Mouse (Mus musculus) frontal cortex, adult 2 months (tissue): ENCODE measurements around the gene Ppfia3. TPM values are rescaled to one million over a fixed set of nuclear protein-coding genes. Genes with fewer than 3 reads are reported as not detected.
"Not testable (repeated sequence)": the region's sequence is repeated elsewhere in the genome, so short reads cannot be mapped to it uniquely, and the experiment has no call there.

Source experiments
- DNase-seq, 2 experiments: peaks; one replicate each; pipeline ENCODE4 v3.0.0; 2022; ENCODE audit warnings: low spot score in 1 of 2; ENCODE audit errors: extremely low spot score in 1 of 2
- polyA plus RNA-seq: library from polyadenylated mRNA; depleted of rRNA; stranded (reverse); fragments of >200 nt; gene quantifications from 2 replicates; pipeline ENCODE4 v1.2.3, GENCODE M21; 2012; rRNA removed

The Ppfia3 gene
- polyA plus RNA-seq, result 114 and 126 TPM in 2 replicates

- DNase-seq, result no peak
Observed at GRCm38 (mm10) chr7:45366652-45367019, at the start of gene Ppfia3. Gene Ppfia3 (minus strand): TSS chr7:45367019.

- DNase-seq, result peak in 1 of 2 experiments; percentile 54
Observed at GRCm38 (mm10) chr7:45415636-45416035, 48.8 kb upstream of the Ppfia3 start.

DNA sequence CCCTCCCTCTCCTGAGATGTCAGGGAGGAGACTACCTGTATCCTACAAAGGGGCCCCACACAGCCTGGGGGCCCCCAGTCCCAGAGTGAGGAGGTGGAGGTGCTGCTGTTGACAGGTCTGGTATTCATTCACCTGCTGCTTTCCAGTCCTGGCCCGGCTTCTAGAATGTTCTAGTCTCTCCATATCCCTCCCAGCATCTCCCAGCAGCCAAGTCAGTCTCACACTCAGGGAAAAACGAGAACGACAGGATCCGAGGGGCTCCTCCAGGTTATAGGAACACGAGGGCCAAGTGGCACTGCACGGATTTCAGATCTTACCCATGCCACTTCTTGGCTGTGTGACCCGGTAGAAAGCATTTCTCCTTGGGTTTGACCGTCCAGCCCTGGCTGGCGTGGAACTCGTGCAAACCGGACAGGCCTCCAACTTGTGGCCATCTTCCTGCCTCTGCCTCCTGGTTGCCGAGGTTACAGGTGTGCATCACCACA, 48.0 kb upstream of the Ppfia3 start:
- DNase-seq, result no peak

DNA sequence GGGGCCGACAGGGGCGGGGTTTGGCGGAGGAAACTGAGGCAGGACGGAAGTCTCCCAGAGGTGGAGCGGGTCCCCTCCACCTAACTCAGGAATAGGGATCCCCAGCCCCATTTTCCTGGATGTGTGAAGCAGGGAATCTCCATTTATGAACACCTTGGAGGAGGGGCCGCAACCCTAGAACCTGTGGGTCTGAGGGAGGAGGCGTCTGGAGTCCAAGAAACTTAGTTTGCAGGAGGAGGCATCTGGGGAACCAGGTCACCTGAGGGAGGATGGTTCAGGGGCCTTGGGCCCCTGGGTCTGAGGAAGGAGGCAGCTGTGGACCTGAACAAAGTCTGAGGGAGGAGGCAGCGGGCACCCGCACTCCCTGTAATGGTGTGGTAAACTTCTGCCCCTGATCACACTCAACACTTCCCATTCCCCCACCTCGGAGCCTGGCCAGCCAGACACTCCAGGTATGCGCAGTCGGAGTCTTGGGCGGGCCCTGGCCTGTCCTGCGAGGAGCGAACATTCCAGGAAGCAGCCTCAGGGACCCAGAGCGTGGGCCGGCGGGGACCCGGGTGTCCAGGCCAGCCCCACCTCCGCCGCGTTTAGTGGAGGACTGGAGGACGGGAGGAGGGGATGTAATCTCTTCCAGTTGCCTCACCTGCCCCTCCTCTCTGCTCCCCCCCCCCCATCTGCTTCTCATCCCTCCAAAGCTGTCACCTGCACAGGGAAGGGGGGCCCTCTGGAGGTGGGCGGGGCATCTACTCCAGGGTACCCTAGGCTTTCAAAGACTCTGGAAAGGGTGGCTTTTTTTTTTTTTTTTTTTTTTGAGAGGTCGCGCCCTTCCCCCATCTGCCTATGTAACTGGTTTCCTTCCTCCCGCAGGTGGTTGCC, 47.3 kb upstream of the Ppfia3 start:
- DNase-seq, result no peak

DNA sequence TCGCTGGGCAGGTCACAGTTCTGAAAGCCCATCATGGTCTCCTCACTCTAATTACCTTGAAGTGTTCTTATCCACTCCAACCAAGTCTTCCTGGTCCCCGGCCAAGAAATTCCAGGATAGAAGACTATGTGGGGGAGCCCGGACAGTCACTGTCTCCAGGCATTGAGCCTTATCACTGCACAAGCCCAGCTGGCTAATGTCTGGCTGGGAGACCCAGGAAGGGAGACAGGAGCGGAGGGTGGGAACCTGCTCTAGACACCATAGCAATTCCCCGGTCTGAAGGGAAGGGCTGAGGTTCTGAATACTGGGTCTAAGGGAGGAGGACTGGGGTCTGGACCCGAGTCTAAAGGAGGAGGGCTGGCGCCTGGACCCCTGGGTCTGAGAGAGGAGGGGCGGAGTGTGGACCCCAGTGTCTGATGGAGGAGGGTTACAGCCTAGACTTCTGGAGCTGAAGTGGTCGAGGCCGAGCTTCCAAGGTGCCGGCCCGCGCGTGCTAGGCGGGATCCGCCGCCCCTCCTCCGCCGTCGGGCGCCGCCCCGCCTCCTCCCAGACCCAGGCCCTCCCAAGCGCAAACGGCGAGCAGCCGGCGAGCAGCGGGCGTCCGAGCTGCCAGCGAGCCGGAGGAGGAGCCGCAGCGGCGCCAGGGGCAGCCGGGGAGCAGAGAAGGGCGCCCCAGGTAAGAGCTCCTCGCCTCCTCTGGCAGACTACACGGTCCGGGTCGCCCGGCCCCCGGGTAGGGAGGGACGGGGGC, 46.5 kb upstream of the Ppfia3 start, which contains the start of gene Ntf5:
Gene Ntf5, plus strand, starts transcription at position 583 of the 751 bp plus-strand sequence.
- DNase-seq, result no peak

- DNase-seq, result no peak
Observed at GRCm38 (mm10) chr7:45412421-45412820, 45.6 kb upstream of the Ppfia3 start.

DNA sequence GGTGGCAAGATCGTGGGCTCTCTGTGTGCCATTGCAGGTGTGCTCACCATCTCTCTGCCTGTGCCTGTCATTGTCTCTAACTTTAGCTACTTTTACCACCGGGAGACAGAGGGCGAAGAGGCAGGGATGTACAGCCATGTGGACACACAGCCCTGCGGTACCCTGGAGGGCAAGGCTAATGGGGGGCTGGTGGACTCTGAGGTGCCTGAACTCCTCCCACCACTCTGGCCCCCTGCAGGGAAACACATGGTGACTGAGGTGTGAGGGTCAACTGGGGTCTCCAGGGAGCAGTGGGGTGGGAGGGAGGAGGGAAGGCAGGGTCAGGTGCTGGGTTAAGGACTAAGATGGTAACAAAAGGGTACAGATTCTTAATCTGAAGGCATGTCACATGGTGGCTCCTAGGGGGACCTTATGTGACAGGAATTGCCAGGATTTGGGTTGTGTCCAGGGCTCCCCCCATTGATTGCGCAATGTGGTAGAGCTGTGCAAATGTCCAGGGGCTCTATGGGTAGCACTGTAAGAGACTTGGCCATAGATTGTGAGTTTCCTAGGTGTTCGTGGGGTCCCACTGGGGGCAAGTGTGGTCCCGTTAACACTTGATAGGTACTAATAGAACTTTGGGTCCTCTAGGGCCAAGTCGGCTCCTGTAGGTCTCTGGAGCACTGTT, 42.8 kb upstream of the Ppfia3 start:
- no peak for DNase-seq

DNA sequence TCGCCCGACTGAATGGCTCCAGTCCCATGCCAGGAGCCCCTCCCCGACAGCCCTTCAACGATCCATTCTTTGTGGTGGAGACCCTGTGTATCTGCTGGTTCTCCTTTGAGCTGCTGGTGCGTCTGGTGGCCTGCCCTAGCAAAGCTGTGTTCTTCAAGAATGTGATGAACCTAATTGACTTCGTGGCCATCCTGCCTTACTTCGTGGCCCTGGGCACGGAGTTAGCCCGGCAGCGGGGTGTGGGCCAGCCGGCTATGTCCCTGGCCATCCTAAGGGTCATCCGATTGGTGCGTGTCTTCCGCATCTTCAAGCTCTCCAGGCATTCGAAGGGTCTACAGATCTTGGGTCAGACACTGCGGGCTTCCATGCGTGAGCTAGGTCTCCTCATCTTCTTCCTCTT, 42.1 kb upstream of the Ppfia3 start:
- DNase-seq, result no peak

GRCm38 (mm10) chr7:45408351-45408750, 41.5 kb upstream of the Ppfia3 start:
- no peak for DNase-seq

- DNase-seq, result no peak
Observed at GRCm38 (mm10) chr7:45407836-45408235, 41.0 kb upstream of the Ppfia3 start.

DNA sequence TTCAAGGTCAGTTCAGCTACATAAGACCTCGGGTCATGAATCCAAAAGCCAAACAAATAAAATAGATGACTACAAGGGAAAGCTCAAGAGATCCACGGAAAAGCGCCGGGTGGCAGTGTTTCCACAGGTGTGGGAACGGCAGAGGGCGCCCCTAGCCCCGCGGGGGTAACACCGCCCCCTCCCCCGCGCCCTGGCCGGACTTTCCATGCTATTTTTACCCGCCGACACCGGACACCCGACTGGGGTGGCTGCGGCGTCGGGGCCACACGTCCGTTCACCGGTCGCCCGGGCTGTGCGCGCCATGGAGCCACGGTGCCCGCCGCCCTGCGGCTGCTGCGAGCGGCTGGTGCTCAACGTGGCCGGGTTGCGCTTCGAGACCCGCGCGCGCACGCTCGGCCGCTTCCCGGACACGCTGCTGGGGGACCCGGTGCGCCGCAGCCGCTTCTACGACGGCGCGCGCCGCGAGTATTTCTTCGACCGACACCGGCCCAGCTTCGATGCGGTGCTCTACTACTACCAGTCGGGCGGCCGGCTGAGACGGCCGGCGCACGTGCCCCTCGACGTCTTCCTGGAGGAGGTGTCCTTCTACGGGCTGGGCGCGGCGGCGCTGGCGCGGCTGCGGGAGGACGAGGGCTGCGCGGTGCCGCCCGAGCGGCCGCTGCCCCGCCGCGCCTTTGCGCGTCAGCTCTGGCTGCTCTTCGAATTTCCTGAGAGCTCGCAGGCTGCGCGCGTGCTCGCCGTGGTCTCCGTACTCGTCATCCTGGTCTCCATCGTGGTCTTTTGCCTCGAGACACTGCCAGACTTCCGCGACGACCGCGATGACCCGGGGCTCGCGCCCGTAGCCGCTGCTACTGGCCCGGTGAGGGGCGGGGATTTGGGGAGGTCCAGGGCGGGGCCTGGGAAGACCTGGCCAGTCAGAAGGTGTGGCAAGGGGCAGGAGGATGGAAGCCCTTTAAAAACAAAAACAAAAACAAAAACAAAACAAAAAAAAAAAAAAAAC, 39.6 kb upstream of the Ppfia3 start:
- no peak for DNase-seq

DNA sequence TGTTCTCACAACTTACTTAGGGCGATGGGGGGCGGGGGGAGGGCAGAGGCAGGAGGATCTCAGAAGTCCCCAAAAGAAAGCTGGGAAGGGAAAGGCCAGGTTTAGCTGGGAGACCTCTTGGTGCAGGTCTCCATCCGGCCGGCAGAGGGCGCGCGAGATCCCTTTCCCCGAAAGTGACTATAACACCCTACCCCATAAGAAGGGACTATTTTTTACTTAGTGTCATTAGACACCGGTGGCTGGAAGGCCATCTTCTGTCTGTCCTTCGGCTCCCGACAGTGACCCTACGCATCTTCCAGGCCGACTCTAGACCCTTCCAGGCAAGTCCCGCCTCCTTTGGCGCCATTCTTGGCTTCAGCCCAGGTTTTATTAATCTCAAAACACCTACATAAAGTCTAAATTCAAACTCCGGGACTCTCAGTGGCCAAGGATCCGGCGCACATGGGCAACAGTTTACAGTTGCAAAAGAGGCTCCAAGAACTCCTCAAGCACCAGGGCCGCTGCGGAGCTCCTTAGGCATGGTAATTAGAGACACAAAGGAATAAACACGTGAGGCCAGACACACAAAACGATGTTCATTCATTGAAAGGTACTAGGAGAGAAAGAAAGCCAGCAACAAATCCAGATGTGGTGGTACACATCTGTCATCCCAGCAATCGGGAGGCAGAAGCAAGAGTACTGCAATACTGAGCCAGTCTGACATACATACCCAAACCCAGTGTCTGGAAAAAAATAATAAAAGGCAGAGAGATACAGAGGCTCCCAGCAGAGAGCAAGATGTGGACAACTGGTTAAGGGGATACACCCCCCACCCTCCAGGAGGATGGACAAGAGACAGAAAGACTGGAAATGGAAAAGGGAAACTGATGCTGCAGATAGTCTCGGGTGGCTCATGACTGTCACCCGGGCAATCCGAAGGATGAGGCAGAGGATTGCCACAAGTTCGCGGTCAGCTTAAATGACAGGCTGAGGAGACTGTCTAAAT, 38.6 kb upstream of the Ppfia3 start, which contains the start of gene Kcna7:
Gene Kcna7, plus strand, starts transcription at position 563 of the 985 bp plus-strand sequence.
- peak in 1 of 2 experiments; percentile 84 for DNase-seq

DNA sequence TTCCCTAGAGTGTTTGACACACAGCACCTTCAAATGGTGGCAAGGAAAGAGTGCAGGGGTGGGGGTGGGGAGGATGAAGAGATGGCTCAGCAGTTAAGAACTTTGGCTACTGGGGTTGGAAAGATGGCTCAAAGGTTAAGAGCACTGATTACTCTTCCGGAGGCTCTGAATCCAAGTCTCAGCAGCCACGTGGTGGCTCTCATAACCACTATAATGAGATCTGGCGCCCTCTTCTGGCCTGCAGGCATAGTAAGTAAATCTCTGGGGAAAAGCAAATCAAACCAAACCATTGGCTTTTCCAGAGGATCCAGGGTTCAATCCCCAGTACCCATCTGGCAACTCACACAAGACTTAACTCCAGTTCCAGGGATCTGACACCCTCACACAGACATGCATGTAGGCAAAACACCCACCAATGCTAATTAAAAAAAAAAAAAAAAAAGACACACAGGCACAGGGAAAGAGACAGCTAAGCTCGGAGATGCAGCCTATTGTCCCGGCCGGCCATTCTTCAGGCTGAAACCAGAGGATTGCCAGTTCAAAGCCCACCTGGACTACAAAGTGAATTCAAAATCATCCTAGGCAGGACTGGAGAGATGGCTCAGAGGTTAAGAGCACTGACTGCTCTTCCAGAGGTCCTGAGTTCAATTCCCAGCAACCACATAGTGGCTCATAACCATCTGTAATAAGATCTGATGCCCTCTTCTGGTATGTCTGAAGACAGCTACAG, 36.9 kb upstream of the Ppfia3 start:
- peak in 1 of 2 experiments; percentile 59 for DNase-seq

DNA sequence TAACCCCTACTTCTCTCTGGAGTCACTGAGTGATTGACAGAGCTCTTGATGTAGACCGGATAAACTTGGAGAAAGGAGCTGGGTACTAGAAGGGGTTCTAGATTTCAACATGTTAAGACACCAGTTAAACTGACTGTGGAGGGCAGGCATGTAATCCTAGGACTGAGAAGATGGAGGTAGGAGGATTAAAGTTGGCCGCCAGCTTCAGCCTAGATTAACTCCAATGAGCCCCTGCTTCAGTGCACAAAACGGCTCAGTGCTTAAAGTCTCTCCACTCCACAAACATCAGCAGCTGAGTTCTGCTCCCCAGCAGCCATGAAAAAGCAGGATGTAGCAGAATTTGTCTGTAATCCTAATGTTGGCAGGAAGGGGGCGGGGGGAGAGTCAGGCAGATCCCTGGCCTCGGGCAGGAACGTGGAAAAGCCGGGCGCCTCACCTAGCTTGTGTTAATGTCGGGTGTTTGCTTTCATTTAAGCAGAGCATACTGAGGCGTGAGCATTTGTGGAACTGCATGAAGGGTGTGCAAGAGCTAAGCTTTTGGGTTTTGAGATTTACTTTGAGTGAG, 34.8 kb upstream of the Ppfia3 start:
- DNase-seq, result no peak

DNA sequence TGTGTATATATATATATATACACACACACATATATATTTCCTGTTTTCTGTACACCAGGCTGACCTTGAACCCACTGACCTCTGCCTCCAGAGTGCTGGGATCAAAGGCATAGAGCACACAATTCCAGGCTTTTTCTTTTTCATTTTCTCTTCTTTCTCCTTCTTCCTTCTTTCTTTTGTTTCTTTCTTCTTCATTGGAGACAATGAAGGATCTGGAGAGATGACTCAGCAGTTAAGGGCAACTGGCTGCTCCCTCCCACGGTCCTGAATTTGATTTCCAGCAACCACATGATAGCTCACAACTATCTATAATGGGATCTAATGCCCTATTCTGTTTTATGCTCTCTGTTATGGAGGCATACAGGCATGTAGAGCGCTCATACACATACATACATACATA, 30.0 kb upstream of the Ppfia3 start:
- no peak for DNase-seq

DNA sequence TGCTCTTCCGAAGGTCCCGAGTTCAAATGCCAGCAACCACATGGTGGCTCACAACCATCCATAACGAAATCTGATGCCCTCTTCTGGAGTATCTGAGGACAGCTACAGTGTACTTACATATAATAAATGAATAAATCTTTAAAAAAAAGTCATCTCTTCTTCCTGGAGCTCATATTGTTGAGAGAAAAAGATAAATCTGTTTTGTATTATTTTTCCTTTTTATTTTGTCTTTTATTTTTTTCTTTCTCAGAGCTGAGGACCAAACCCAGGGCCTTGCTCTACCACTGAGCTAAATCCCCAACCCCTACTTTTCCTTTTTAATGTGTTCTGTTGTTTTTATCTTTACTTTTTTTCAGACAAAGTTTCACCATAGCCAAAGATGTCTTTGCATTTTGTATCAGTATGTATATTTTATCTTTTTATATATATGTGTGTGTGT, 29.5 kb upstream of the Ppfia3 start:
- DNase-seq, result not testable (repeated sequence)

GRCm38 (mm10) chr7:45395578-45396336, 28.9 kb upstream of the Ppfia3 start, which contains the start of gene Snrnp70:
Gene Snrnp70 (minus strand): TSS chr7:45395742.
- DNase-seq, result peak; percentile 100
